Mouse (Mus musculus) cerebellum, postnatal 36 days (tissue): Measurements from ENCODE around the gene Isl1.

Experiments used
- DNase-seq, 2 experiments: peaks; one replicate each; pipeline ENCODE4 v3.0.0; 2021 to 2022; ENCODE audit warnings: mixed read lengths in 2 of 2

Gene Isl1

DNA sequence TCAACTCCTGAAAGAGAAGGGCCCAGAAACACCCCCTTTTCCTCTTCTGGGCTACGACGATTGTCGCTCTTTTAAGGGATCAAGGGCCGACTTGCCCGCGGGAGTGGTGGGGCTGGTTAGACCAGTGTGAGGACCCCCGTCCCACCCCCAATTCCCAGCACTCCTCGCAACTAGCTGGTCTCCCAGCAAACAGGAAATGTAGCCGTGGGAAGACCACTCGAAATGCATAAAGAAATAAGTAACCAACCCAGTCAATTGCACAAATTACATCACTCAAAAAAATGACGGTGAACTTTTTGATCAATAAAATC is 15.4 kb downstream of the Isl1 start:
- no peak for DNase-seq

DNA sequence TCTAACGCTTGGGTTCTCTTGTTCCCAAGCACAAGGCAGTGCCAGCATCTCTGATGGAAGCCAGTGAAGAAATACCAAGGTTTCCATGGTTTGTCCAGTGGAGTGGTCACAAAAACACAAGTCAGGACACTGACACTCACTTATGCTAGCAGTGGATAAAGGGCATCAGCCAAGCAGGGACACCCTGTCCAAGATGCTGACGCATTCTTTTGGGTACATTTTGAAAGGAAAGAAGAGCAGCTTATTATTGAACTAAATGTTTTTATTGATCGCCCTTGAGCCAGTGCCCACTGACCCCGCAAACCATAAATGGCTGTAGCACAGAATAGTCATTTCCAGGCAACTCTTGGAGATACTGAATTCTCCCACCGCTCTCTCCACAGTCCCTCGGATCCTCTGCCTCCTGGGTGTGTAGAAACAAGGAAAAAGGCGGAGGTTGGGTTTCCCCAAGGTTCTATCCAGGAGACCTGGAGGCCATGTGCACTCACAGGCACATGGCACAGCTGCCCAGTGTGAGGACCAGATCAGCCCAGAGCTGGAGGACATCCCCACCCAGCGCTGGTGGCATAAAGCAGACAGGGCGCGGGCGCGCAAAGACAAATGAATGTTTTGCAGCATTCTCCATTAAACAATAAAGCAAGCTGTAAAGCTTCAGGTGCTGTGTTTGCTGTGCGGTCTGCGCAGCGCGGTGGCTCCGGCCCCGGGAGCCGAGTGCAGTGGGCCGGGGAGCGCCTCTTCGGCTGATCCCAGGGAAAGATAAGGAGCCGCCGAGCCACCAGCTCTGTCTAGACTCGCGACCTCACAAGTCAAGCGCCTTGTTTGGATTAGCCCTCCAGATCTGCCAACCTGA is 16.0 kb downstream of the Isl1 start:
- DNase-seq = no peak

DNA sequence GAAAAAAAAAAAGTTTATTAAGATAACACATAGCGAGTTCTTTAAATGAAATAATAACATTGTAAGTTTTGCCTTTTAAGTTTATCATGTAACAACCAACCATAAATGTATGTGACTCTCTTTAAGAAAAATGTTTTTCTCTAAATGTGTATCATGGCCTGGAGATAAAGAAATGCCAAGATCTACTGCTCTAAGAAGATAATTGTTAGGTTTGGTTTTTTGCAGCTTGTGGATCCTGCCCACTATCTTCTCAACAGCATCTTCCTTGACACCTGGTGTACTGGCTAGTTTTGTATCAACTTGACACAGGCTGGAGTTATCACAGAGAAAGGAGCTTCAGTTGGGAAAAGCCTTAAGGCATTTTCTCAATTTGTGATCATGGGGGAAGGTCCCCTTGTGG is 19.8 kb downstream of the Isl1 start:
- DNase-seq = no peak

DNA sequence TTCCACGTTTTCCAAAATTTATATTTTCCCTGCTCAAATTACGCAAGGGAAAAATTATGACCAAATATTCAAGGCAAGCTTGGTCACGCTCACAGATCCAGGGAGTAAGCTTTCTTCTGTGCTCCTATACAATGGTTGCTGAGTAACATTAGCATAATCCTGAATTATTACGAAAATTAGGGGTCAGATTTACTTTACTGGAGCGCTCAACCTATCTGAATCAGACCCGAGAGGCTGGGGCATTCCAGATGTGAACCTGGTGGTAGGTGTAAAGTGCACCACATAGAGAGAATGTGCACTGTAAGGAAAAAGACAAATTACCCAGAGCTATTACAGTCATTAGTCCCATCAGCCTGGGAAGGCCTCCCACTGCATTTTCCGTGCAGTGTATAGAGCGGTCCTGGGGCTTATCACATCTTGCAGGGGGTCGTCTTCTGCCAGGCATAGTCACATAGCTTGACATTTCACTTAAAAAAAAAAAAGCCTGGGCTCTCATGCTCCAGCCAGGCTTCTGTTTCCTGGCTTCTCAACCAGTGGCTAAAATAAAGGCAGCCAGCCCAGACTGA is 30.2 kb downstream of the Isl1 start:
- no peak for DNase-seq
